Mouse (Mus musculus) mature B cell (primary cell): ENCODE data around the gene Gm38100.

Source experiments
- in situ Hi-C: fragments of 300-500 bp; cut with MboI; formaldehyde crosslinking; loops from 2 replicates; pipeline ENCODE4 v1.14.3; 2019

Gene Gm38100

GRCm38 (mm10) chr1:175967004-175967745, 47.0 kb downstream of the Gm38100 start:
- in situ Hi-C loops: no loop called here

- in situ Hi-C loops: no loop called here
Measured at GRCm38 (mm10) chr1:175970710-175971109, 50.6 kb downstream of the Gm38100 start.
